Mouse (Mus musculus) left cerebral cortex, adult 2 months (tissue): ENCODE data around the gene Gm44965. TPM values are rescaled to one million over a fixed set of nuclear protein-coding genes. Genes with fewer than 3 reads are reported as not detected.

Source experiments
- DNase-seq, 2 experiments: peaks; one replicate each; pipeline ENCODE4 v3.0.0; 2021 to 2022; ENCODE audit warnings: low spot score in 2 of 2, mixed read lengths in 1 of 2; ENCODE audit errors: extremely low spot score in 1 of 2
- H3K27ac ChIP-seq: fragments of 200-600 bp; 2 replicates; pipeline ENCODE4 v1.8.1; 2022
- H3K4me3 ChIP-seq: fragments of 200-600 bp; 2 replicates; pipeline ENCODE4 v1.8.1; 2022
- CTCF ChIP-seq: fragments of 200-600 bp; IDR thresholded peaks from 2 replicates; pipeline ENCODE4 v1.8.1; 2022; ENCODE audit warnings: antibody characterized with exemption, mild to moderate bottlenecking, moderate library complexity
- intact Hi-C: fragments of 180-260 bp; cut with DNase I; formaldehyde crosslinking; loops from one replicate; pipeline ENCODE4 v1.15.1; 2025
- total RNA-seq, 2 experiments: library from RNA; stranded (reverse); gene quantifications; 2 replicates each; pipeline ENCODE4 v1.2.3; 2021

The Gm44965 gene
- total RNA-seq, 2 experiments from 2014 or later, result not detected

GRCm38 (mm10) chr6:48646309-48646690 is 52.6 kb downstream of the Gm44965 start:
- intact Hi-C loops, result no loop called here
- H3K4me3 ChIP-seq, result no peak overlapping the region
- H3K27ac ChIP-seq, result no peak overlapping the region
- no peak for TF ChIP-seq CTCF
- DNase-seq, result no peak

GRCm38 (mm10) chr6:48646995-48647394 is 53.3 kb downstream of the Gm44965 start, which contains the start of gene Gimap8:
Gene Gimap8 (plus strand): TSS chr6:48647234.
- intact Hi-C loops, result no loop called here
- peak in 1 of 2 experiments; percentile 22 for DNase-seq
- TF ChIP-seq CTCF, result peak; percentile 48
- Histone ChIP-seq H3K4me3 (no peak within 1 kb of the TSS), H3K27ac (no peak within 1 kb of the TSS)

GRCm38 (mm10) chr6:48647611-48648010 is 53.9 kb downstream of the Gm44965 start:
- Histone ChIP-seq H3K27ac (no peak overlapping the region), H3K4me3 (no peak overlapping the region)
- no peak for TF ChIP-seq CTCF
- DNase-seq, result no peak
- intact Hi-C loops, result loop anchor here (2.0 kb wide), 1 partner anchor 309 kb away; no protein-coding TSS in a partner anchor

GRCm38 (mm10) chr6:48648779-48649178 is 55.0 kb downstream of the Gm44965 start:
- TF ChIP-seq CTCF, result no peak
- no peak for DNase-seq
- Histone ChIP-seq H3K27ac (no peak overlapping the region), H3K4me3 (no peak overlapping the region)
- intact Hi-C loops, result loop anchor here (2.0 kb wide), 1 partner anchor 308 kb away; no protein-coding TSS in a partner anchor

GRCm38 (mm10) chr6:48650041-48650440 is 56.3 kb downstream of the Gm44965 start:
- intact Hi-C loops, result no loop called here
- no peak overlapping the region for H3K27ac ChIP-seq
- no peak overlapping the region for H3K4me3 ChIP-seq
- TF ChIP-seq CTCF, result no peak
- DNase-seq, result no peak

GRCm38 (mm10) chr6:48658721-48659120 is 65.0 kb downstream of the Gm44965 start:
- no peak for TF ChIP-seq CTCF
- intact Hi-C loops, result no loop called here
- no peak for DNase-seq
- no peak overlapping the region for H3K4me3 ChIP-seq
- no peak overlapping the region for H3K27ac ChIP-seq

- intact Hi-C loops, result no loop called here
- H3K27ac ChIP-seq, result no peak overlapping the region
- no peak overlapping the region for H3K4me3 ChIP-seq
- no peak for DNase-seq
- no peak for TF ChIP-seq CTCF
Observed at GRCm38 (mm10) chr6:48664750-48665149, 71.0 kb downstream of the Gm44965 start.

GRCm38 (mm10) chr6:48665471-48665870 is 71.7 kb downstream of the Gm44965 start:
- no peak for TF ChIP-seq CTCF
- no peak for DNase-seq
- intact Hi-C loops, result no loop called here
- no peak overlapping the region for H3K27ac ChIP-seq
- H3K4me3 ChIP-seq, result no peak overlapping the region

GRCm38 (mm10) chr6:48666159-48666586 is 72.4 kb downstream of the Gm44965 start:
- Histone ChIP-seq H3K4me3 (no peak overlapping the region), H3K27ac (no peak overlapping the region)
- TF ChIP-seq CTCF, result no peak
- intact Hi-C loops, result no loop called here
- DNase-seq, result no peak

- H3K4me3 ChIP-seq, result no peak overlapping the region
- no peak for TF ChIP-seq CTCF
- DNase-seq, result no peak
- intact Hi-C loops, result no loop called here
- H3K27ac ChIP-seq, result no peak overlapping the region
Observed at GRCm38 (mm10) chr6:48668022-48668421, 74.3 kb downstream of the Gm44965 start.

Other genes with a start within 250 kb of the Gm44965 start
- 10 to 100 TPM; 52.7 to 53.1 TPM for gene Krba1, start 198.4 kb upstream of the Gm44965 start, total RNA-seq
- gene Zfp467, start 148.1 kb upstream of the Gm44965 start, total RNA-seq, result 10 to 100 TPM; 22.5 to 23.8 TPM
- gene Sspo, start 145.7 kb upstream of the Gm44965 start, total RNA-seq, result 1 to 10 TPM in 1 of 2 experiments, under 1 TPM in 1; 0.56 to 1.5 TPM
- gene Atp6v0e2, start 56.3 kb upstream of the Gm44965 start, total RNA-seq, result 100 to 1,000 TPM; 411 to 422 TPM
- 10 to 100 TPM; 35.8 to 36.8 TPM for gene Lrrc61, start 39.1 kb upstream of the Gm44965 start, total RNA-seq
- 10 to 100 TPM; 12.3 to 12.8 TPM for gene Rarres2, start 21.2 kb upstream of the Gm44965 start, total RNA-seq
- not detected for gene Gm45021, start 4.3 kb upstream of the Gm44965 start, total RNA-seq
- 10 to 100 TPM; 56.5 to 58.0 TPM for gene Repin1, start 58 bp upstream of the Gm44965 start, total RNA-seq
- 1 to 10 TPM; 6.3 to 8.3 TPM for gene Zfp775, start 8.1 kb downstream of the Gm44965 start, total RNA-seq
- 10 to 100 TPM; 14.9 to 17.1 TPM for gene AI854703, start 32.8 kb downstream of the Gm44965 start, total RNA-seq
- gene Gimap8, start 53.3 kb downstream of the Gm44965 start, total RNA-seq, result under 1 TPM; 0.77 to 0.81 TPM
- under 1 TPM; 0.57 to 0.75 TPM for gene Gimap9, start 82.2 kb downstream of the Gm44965 start, total RNA-seq
- under 1 TPM in 1 of 2 experiments, not detected in 1; 0.33 TPM for gene Gimap4, start 90.6 kb downstream of the Gm44965 start, total RNA-seq
- 1 to 10 TPM; 4.9 to 5.1 TPM for gene Gimap6, start 114.3 kb downstream of the Gm44965 start, total RNA-seq
- gene Gm28053, start 124.7 kb downstream of the Gm44965 start, total RNA-seq, result 1 to 10 TPM in 1 of 2 experiments, not detected in 1; 1.9 TPM
- gene Gimap7, start 124.7 kb downstream of the Gm44965 start, total RNA-seq, result not detected
- gene Gimap1, start 145.1 kb downstream of the Gm44965 start, total RNA-seq, result 1 to 10 TPM; 1.5 to 3.9 TPM
- 1 to 10 TPM in 1 of 2 experiments, under 1 TPM in 1; 0.81 to 2.1 TPM for gene Gimap5, start 152.3 kb downstream of the Gm44965 start, total RNA-seq
- gene Gimap3, start 176.9 kb downstream of the Gm44965 start, total RNA-seq, result not detected
- gene Tmem176a, start 247.0 kb downstream of the Gm44965 start, total RNA-seq, result 10 to 100 TPM; 27.9 to 34.0 TPM
- 10 to 100 TPM; 50.5 to 51.6 TPM for gene Tmem176b, start 247.6 kb downstream of the Gm44965 start, total RNA-seq